12 mouse cellular contexts compared by ENCODE assay signal in the genomic region with DNA sequence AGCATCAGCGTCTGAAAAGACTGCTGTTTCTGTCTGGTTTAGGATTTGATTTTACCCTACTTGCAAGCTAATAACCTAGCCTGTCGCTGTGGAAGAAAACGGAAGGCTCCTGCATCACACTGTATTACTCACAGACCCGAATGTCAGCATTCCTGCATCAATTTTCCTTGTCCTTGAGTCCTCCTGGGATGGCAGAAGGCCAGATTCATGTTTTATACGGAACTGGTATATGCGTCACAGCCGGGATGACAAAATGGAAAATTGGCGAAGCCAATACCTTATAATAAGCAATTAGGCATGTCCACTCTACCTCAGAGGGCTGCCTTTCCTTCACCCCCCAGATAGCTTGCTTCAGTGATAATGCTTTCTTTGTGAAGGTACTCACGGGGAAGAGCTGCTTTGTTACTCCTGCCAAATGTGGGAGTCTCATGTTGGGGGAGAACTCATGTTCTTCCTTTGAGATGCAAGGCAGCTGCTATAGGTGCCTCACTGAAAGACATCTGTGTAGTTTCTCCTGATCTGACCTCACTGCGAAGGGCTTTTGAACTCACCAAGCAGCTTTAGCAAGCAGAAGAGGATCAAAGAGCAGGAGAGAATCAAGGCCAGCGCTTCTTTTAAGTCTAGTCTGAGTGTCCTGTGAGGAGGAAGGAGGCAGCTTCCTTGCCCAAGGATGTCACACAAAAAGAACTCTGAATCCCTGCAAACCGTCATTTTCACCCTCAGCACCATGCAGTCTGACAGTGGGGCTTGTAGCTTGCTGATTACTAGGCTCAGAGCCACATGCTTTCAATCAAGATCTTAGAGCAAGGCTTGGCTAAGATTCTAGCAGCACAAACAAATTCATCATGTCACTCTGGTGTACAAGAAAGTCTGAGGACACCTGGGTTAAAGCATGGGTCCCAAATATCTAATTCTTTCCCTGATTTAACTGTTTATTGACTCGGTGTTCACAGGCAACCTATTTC. TPM values are rescaled to one million over a fixed set of nuclear protein-coding genes. Genes with fewer than 3 reads are reported as not detected.
A peak's percentile ranks its signal among the peaks of the same experiment; 100 is the strongest.
DNase-seq lines count a peak whose midpoint lies in the region; ATAC-seq and TF ChIP-seq lines count a peak whose summit lies in the region.
"Had no signal": no experiment of that assay in that cellular context is flagged by ENCODE, and none has a peak within 500 bp of the region (broad histone marks: within the 10 kb centered on the region; RNA-seq: fewer than 3 reads in every experiment).

No protein-coding gene starts in this region.

- H3K36me3 ChIP-seq in midbrain, embryonic 13.5 days: no peaks in the 10 kb centered on the region
- H3K36me3 ChIP-seq in midbrain, embryonic 16.5 days (ENCODE audit: control insufficient read depth, insufficient read depth, low read length): no peaks in the 10 kb centered on the region
- H3K36me3 ChIP-seq in forebrain, postnatal 0 days (ENCODE audit: insufficient read depth): no peaks in the 10 kb centered on the region
- H3K36me3 ChIP-seq in thymus, adult 2 months (ENCODE audit: control insufficient read depth, insufficient read depth, low read length): no peaks in the 10 kb centered on the region

- 0 out of 2 replicates have a peak, but pooled peaks have one; percentile 37 for ATAC-seq in midbrain, embryonic 13.5 days
- no peak for ATAC-seq in midbrain, embryonic 16.5 days
- ATAC-seq in forebrain, postnatal 0 days: peak; percentile 65

- no peak overlapping the region for H3K9ac ChIP-seq in midbrain, embryonic 13.5 days (replicated peaks)
- no peak overlapping the region for H3K9ac ChIP-seq in midbrain, embryonic 16.5 days (ENCODE audit: low read depth, low read length)
- no peak overlapping the region for H3K9ac ChIP-seq in forebrain, postnatal 0 days

- WGBS in midbrain, embryonic 13.5 days: 60% methylated on average over 13 of the region's 13 CpGs
- 50% methylated on average over 13 of the region's 13 CpGs for WGBS in midbrain, embryonic 16.5 days
- WGBS in forebrain, postnatal 0 days: 47% methylated on average over 13 of the region's 13 CpGs
- WGBS in thymus, adult 2 months: 91% methylated on average over 13 of the region's 13 CpGs

- intact Hi-C loops in heart, postnatal 36 days (cut with DNase I): no loop called here

- no peak for TF ChIP-seq CTCF in forebrain, postnatal 0 days (IDR thresholded peaks at IDR 0.05; ENCODE audit: low read depth)
- TF ChIP-seq CTCF in thymus, adult 2 months (IDR thresholded peaks at IDR 0.05; ENCODE audit: borderline replicate concordance, control insufficient read depth, extremely low read depth, insufficient read depth, low read length, poor library complexity): no peak

- no peak overlapping the region for H3K27ac ChIP-seq in midbrain, embryonic 13.5 days
- no peak overlapping the region for H3K27ac ChIP-seq in midbrain, embryonic 16.5 days (ENCODE audit: low read length)
- no peak overlapping the region for H3K27ac ChIP-seq in forebrain, postnatal 0 days (ENCODE audit: low read depth, low read length)
- no peak overlapping the region for H3K27ac ChIP-seq in thymus, adult 2 months (ENCODE audit: control insufficient read depth, insufficient read depth, low read length)

- H3K27me3 ChIP-seq in midbrain, embryonic 13.5 days: no peaks in the 10 kb centered on the region
- no peaks in the 10 kb centered on the region for H3K27me3 ChIP-seq in midbrain, embryonic 16.5 days (ENCODE audit: control insufficient read depth, insufficient read depth, low read depth, low read length)
- no peaks in the 10 kb centered on the region for H3K27me3 ChIP-seq in forebrain, postnatal 0 days (ENCODE audit: insufficient read depth, low read length)
- H3K27me3 ChIP-seq in thymus, adult 2 months (ENCODE audit: control insufficient read depth, insufficient read depth, low read length): no peaks in the 10 kb centered on the region

- no peaks in the 10 kb centered on the region for H3K9me3 ChIP-seq in midbrain, embryonic 13.5 days
- H3K9me3 ChIP-seq in midbrain, embryonic 16.5 days (replicated peaks; ENCODE audit: control insufficient read depth, low read length, poor library complexity, severe bottlenecking): no peaks in the 10 kb centered on the region
- no peaks in the 10 kb centered on the region for H3K9me3 ChIP-seq in forebrain, postnatal 0 days (ENCODE audit: low read length)

- DNase-seq in heart, postnatal 4 days: peak; percentile 12
- DNase-seq in heart, postnatal 36 days: no peak
- peak; percentile 62 for DNase-seq in adrenal gland, postnatal 14 days
- DNase-seq in forebrain, postnatal 0 days: peak; percentile 42
- no peak for DNase-seq in thymus, adult 18-20 months
- no peak for DNase-seq in thymus, adult 2 months
- DNase-seq: heart, adult 11 months had no signal

- no peaks in the 10 kb centered on the region; the same call in 1 of the 2 replicates for H3K4me1 ChIP-seq in midbrain, embryonic 13.5 days (replicated peaks)
- H3K4me1 ChIP-seq in midbrain, embryonic 16.5 days (ENCODE audit: control insufficient read depth, insufficient read depth, low read length): no peaks in the 10 kb centered on the region
- no peaks in the 10 kb centered on the region for H3K4me1 ChIP-seq in forebrain, postnatal 0 days (ENCODE audit: insufficient read depth)
- H3K4me1 ChIP-seq in thymus, adult 2 months (replicated peaks; ENCODE audit: control insufficient read depth, insufficient read depth, low read length): no peaks in the 10 kb centered on the region

- no peak for TF ChIP-seq POLR2A in thymus, adult 2 months (IDR thresholded peaks at IDR 0.05; ENCODE audit: control insufficient read depth, extremely low read depth, insufficient read depth, low read length, poor library complexity)

- H3K4me3 ChIP-seq in midbrain, embryonic 13.5 days (replicated peaks): no peak overlapping the region
- H3K4me3 ChIP-seq in midbrain, embryonic 16.5 days (ENCODE audit: low read depth, low read length): no peak overlapping the region
- H3K4me3 ChIP-seq in forebrain, postnatal 0 days (ENCODE audit: low read depth, low read length): no peak overlapping the region
- no peak overlapping the region for H3K4me3 ChIP-seq in thymus, adult 2 months (ENCODE audit: control insufficient read depth, insufficient read depth, low read length)

- no peak overlapping the region for H3K4me2 ChIP-seq in midbrain, embryonic 13.5 days (replicated peaks)
- no peak overlapping the region for H3K4me2 ChIP-seq in midbrain, embryonic 16.5 days (ENCODE audit: low read length)
- no peak overlapping the region for H3K4me2 ChIP-seq in forebrain, postnatal 0 days (ENCODE audit: low read depth)

RNA-seq across cellular contexts. Expression of a gene that starts 37.3 kb away (rescaled TPM):
- under 1 TPM in 1 of 2 experiments, not detected in 1; 0.20 TPM for total RNA-seq in heart, postnatal 4 days (2021)
- total RNA-seq in heart, postnatal 36 days (2021): not detected
- polyA plus RNA-seq in midbrain, embryonic 13.5 days (2015; fragmentation: Nextera tagmentation; extraction: Ambion mirVana): 0.22 TPM in 1 of 2 replicates, not detected in the other
- not detected in 2 replicates for polyA plus RNA-seq in midbrain, embryonic 16.5 days (2015; fragmentation: Nextera tagmentation; extraction: Ambion mirVana)
- not detected in 2 replicates for total RNA-seq in adrenal gland, postnatal 14 days (2021)
- 0.24 TPM in 1 of 2 replicates, not detected in the other for total RNA-seq in forebrain, postnatal 0 days (2014; rRNA removed)
- polyA plus RNA-seq in forebrain, postnatal 0 days (2015; fragmentation: Nextera tagmentation; extraction: Ambion mirVana): 0.22 TPM in 1 of 2 replicates, not detected in the other
- not detected in 2 replicates for polyA plus RNA-seq in thymus, adult 2 months (2012; rRNA removed)
- total RNA-seq: left cerebral cortex, adult 18-20 months had no signal
- polyA plus RNA-seq: liver, embryonic 16.5 days; small intestine, adult 2 months had no signal

Comparison
In these comparisons a context has a peak if more than half of its experiments do, and no peak if none do; other contexts are left out.
1. DNase-seq: peak in heart, postnatal 4 days (single experiment), adrenal gland, postnatal 14 days (single experiment) and forebrain, postnatal 0 days (single experiment); none in heart, postnatal 36 days (0 of 2), thymus, adult 18-20 months (0 of 2) and thymus, adult 2 months (single experiment).